Mouse (Mus musculus): ENCODE results near the gene Tmem258.

Tmem258 gene

GRCm38 (mm10) chr19:10185876-10186275 is 17.9 kb upstream of the Tmem258 start:
- no peak for DNase-seq

- DNase-seq, result no peak
Observed at GRCm38 (mm10) chr19:10186569-10186968, 17.2 kb upstream of the Tmem258 start.

- no peak for DNase-seq
Observed at GRCm38 (mm10) chr19:10188281-10188811, 15.5 kb upstream of the Tmem258 start.

GRCm38 (mm10) chr19:10189022-10189421 is 14.8 kb upstream of the Tmem258 start:
- no peak for DNase-seq

- DNase-seq, result no peak
Observed at GRCm38 (mm10) chr19:10189940-10190339, 13.9 kb upstream of the Tmem258 start.

- peak; percentile 70 to 72 for DNase-seq
Observed at GRCm38 (mm10) chr19:10190796-10191195, 13.0 kb upstream of the Tmem258 start.

- peak; percentile 20 to 27 for DNase-seq
Observed at GRCm38 (mm10) chr19:10191326-10191725, 12.5 kb upstream of the Tmem258 start.

- DNase-seq, result no peak
Observed at GRCm38 (mm10) chr19:10194337-10194736, 9.5 kb upstream of the Tmem258 start.

- no peak for DNase-seq
Observed at GRCm38 (mm10) chr19:10195252-10195651, 8.6 kb upstream of the Tmem258 start.

GRCm38 (mm10) chr19:10197130-10197529 is 6.7 kb upstream of the Tmem258 start:
- DNase-seq, result no peak

- no peak for DNase-seq
Observed at GRCm38 (mm10) chr19:10198286-10198685, 5.5 kb upstream of the Tmem258 start.

- DNase-seq, result peak; percentile 85 to 86
Observed at GRCm38 (mm10) chr19:10198723-10199122, 5.1 kb upstream of the Tmem258 start.

- DNase-seq, result no peak
Observed at GRCm38 (mm10) chr19:10203146-10203847, 517 bp upstream of the Tmem258 start.

GRCm38 (mm10) chr19:10204616-10205001 is 795 bp downstream of the Tmem258 start:
- DNase-seq, result peak; percentile 65 to 72

GRCm38 (mm10) chr19:10205051-10205450 is 1.2 kb downstream of the Tmem258 start:
- no peak for DNase-seq

GRCm38 (mm10) chr19:10208851-10209250 is 5.0 kb downstream of the Tmem258 start:
- DNase-seq, result no peak

- DNase-seq, result no peak
Observed at GRCm38 (mm10) chr19:10210885-10211284, 7.1 kb downstream of the Tmem258 start.

GRCm38 (mm10) chr19:10213796-10214471 is 10.1 kb downstream of the Tmem258 start:
- DNase-seq, result no peak

GRCm38 (mm10) chr19:10216101-10216500 is 12.3 kb downstream of the Tmem258 start:
- no peak for DNase-seq

GRCm38 (mm10) chr19:10219108-10219507 is 15.3 kb downstream of the Tmem258 start:
- peak; percentile 62 to 64 for DNase-seq

- no peak for DNase-seq
Observed at GRCm38 (mm10) chr19:10219593-10219992, 15.8 kb downstream of the Tmem258 start.

- no peak for DNase-seq
Observed at GRCm38 (mm10) chr19:10221585-10221984, 17.8 kb downstream of the Tmem258 start.

GRCm38 (mm10) chr19:10222656-10223055 is 18.8 kb downstream of the Tmem258 start:
- DNase-seq, result no peak

GRCm38 (mm10) chr19:10223561-10223960 is 19.7 kb downstream of the Tmem258 start:
- no peak for DNase-seq
